Mouse (Mus musculus) bone marrow, adult 2 months (tissue): Measurements from ENCODE around the gene Ywhab. TPM values are rescaled to one million over a fixed set of nuclear protein-coding genes. Genes with fewer than 3 reads are reported as not detected.

Experiments
- H3K27ac ChIP-seq: fragments of 200-500 bp; 2 replicates; pipeline ENCODE4 v1.5.1; 2012; ENCODE audit warnings: low read depth, mild to moderate bottlenecking, control low read depth, inconsistent platforms, low read length; ENCODE audit not compliant: control insufficient read depth, poor library complexity, insufficient read depth
- H3K4me1 ChIP-seq: fragments of 200-500 bp; 2 replicates; pipeline ENCODE4 v1.6.1; 2011; ENCODE audit warnings: low read length; ENCODE audit not compliant: control insufficient read depth, insufficient read depth
- H3K4me3 ChIP-seq: fragments of 200-500 bp; replicated peaks from 2 replicates; pipeline ENCODE3; 2011; ENCODE audit warnings: mild to moderate bottlenecking, low read depth, low read length, control low read depth; ENCODE audit not compliant: control insufficient read depth
- CTCF ChIP-seq: fragments of 200-500 bp; IDR thresholded peaks from 2 replicates; pipeline ENCODE4 v1.5.1; 2011; ENCODE audit warnings: low read length, control low read depth; ENCODE audit not compliant: control insufficient read depth, insufficient read depth
- POLR2A ChIP-seq: fragments of 200-500 bp; IDR thresholded peaks from 2 replicates; pipeline ENCODE4 v1.6.1; 2011; ENCODE audit warnings: low read depth, mild to moderate bottlenecking, control low read depth, low read length, borderline replicate concordance; ENCODE audit not compliant: control insufficient read depth
- WGBS: fragments of 180-500 bp; shearing (Covaris S2); methylation state at CpG from one replicate; pipeline ENCODE4 v1.1.7; 2018; 5-methylcytosine and 5-hydroxymethylcytosine counted together
- polyA plus RNA-seq: library from polyadenylated mRNA; stranded (reverse); fragments of >200 nt; gene quantifications from 2 replicates; pipeline ENCODE4 v1.2.4, GENCODE M21; 2011; ENCODE audit warnings: low replicate concordance; ENCODE audit not compliant: missing spikeins, insufficient read depth, insufficient read length

Gene Ywhab
- polyA plus RNA-seq, 1 experiment = 61.2 TPM

DNA sequence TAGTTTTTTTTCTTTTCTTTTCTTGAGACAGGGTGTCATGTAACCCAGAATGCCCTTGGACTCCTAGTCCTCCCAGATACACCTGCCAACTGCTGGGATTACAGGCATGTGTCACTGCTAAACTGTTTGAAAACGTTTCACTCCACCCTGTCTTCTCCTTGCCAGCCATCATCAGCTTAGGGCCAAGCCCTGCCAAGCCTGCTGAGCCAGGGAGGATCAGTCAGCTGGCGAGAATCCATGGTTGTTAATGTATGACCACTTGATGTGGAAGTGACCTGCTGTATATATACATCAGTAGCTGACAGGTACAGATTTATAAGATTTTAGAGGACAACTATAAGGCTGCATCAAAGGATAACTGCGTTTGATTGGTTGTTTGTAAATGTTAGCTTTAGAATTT lies 24.4 kb upstream of the Ywhab start:
- 50% methylated on average over 3 of the region's 3 CpGs for WGBS
- no peak for TF ChIP-seq POLR2A
- H3K27ac ChIP-seq = no peak overlapping the region

DNA sequence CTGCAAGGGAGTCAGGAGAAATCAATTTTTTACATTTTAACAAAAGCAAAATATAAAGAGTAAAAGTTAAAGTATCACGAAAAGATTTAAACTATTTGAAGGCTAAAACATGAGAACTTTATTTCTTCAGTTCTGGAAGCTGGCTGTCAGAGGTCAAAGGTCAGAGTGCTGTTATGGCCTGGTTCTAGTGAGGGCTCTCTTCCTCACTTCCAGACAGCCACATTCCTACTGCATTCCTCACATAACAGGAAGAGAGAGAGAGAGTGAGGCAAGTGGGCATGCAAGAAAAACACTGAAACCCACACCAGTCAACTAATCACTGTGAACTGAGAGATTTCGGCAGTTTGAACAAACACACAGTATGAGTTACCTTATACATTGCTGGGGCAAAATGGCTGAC lies 20.7 kb upstream of the Ywhab start:
- no peak overlapping the region for H3K27ac ChIP-seq
- 88% methylated on average over 2 of the region's 2 CpGs for WGBS
- H3K4me3 ChIP-seq = no peak overlapping the region
- H3K4me1 ChIP-seq = no peaks in the 10 kb centered on the region
- TF ChIP-seq POLR2A (no peak), CTCF (no peak)

More for the DNA sequence above, 24.4 kb upstream of the Ywhab start:
- H3K4me1 ChIP-seq = no peaks in the 10 kb centered on the region
- H3K4me3 ChIP-seq = no peak overlapping the region

DNA sequence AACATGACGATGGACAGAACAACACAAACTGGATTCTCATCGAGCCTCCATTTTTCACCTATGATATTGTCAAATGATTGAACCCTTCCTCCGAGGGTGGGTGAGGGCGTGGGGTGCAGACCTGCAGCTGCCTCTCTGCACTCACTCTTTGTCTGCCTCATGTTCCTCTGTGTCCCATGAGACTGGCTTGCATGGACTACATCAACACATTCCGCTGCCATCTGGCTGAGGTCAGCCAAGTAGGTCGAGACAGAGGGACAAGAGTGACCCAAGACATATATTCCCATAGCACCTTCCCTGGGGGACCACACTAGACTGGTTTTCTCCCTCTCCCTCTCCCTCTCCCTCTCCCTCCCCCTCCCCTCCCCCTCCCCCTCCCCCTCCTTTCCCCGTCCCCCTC lies 18.3 kb upstream of the Ywhab start:
- no peak overlapping the region for H3K4me3 ChIP-seq
- no peak overlapping the region for H3K27ac ChIP-seq
- no peak for TF ChIP-seq CTCF
- no peak for TF ChIP-seq POLR2A
- 80% methylated on average over 6 of the region's 7 CpGs for WGBS
- no peaks in the 10 kb centered on the region for H3K4me1 ChIP-seq

- H3K4me1 ChIP-seq = no peaks in the 10 kb centered on the region
- no peak overlapping the region for H3K4me3 ChIP-seq
- 51% methylated on average over 8 of the region's 8 CpGs for WGBS
- TF ChIP-seq CTCF (no peak), POLR2A (no peak)
- H3K27ac ChIP-seq = no peak overlapping the region
Observed at GRCm38 (mm10) chr2:163987233-163987632, 7.5 kb upstream of the Ywhab start.

- Histone ChIP-seq H3K27ac (no peak overlapping the region), H3K4me3 (no peak overlapping the region), H3K4me1 (peaks cover under 1% of the 10 kb centered on the region; the same call in 1 of the 2 replicates)
- WGBS = 82% methylated on average over 2 of the region's 2 CpGs
- no peak for TF ChIP-seq POLR2A
- TF ChIP-seq CTCF = no peak
Observed at GRCm38 (mm10) chr2:163992871-163993270, 1.9 kb upstream of the Ywhab start.

- Histone ChIP-seq H3K27ac (peak overlapping the region; percentile 99), H3K4me1 (peaks cover 1% of the 10 kb centered on the region; the same call in 1 of the 2 replicates), H3K4me3 (peak overlapping the region; percentile 96)
- TF ChIP-seq POLR2A (peak; percentile 41; the same call in 1 of the 2 replicates), CTCF (no peak)
- WGBS = under 1% methylated on average over 79 of the region's 79 CpGs
Observed at GRCm38 (mm10) chr2:163994977-163995862, 460 bp downstream of the Ywhab start.

GRCm38 (mm10) chr2:163996275-163996674 lies 1.5 kb downstream of the Ywhab start:
- WGBS = 60% methylated on average over 6 of the region's 6 CpGs
- H3K27ac ChIP-seq = no peak overlapping the region

DNA sequence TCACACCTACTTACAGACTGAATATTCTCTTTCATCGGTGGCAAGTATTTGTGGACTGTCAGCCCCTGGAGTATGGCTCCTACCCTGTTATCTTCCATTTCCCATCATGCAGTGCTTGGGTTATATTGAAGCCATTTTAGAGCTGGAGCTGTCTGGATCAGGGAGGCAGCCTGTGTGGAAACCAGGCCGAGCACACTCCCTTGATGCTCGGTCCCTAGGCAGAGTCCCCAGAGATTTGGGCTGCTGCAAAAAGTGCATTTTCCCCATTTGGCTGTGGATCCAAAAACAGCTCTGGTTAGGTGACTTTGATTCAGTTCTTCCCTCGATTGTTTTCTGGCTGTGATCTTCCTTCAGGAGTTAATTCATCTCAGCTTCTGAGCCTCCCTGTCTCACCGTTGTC lies 2.1 kb downstream of the Ywhab start:
- no peak for TF ChIP-seq CTCF
- no peak for TF ChIP-seq POLR2A
- Histone ChIP-seq H3K4me1 (peaks cover 1% of the 10 kb centered on the region; the same call in 1 of the 2 replicates), H3K27ac (no peak overlapping the region), H3K4me3 (no peak overlapping the region)
- 68% methylated on average over 5 of the region's 5 CpGs for WGBS

More at GRCm38 (mm10) chr2:163996275-163996674, 1.5 kb downstream of the Ywhab start:
- Histone ChIP-seq H3K4me3 (peak overlapping the region; percentile 46), H3K4me1 (peaks cover 1% of the 10 kb centered on the region; the same call in 1 of the 2 replicates)
- TF ChIP-seq POLR2A (no peak), CTCF (no peak)
